Mouse (Mus musculus) right cerebral cortex, postnatal 36 days (tissue): ENCODE measurements around the gene Colgalt2.
"Not testable (repeated sequence)": the region's sequence is repeated elsewhere in the genome, so short reads cannot be mapped to it uniquely, and the experiment has no call there.

Source experiments
- DNase-seq, 2 experiments: peaks; one replicate each; pipeline ENCODE4 v3.0.0; 2022; ENCODE audit warnings: low spot score in 2 of 2, mixed read lengths in 1 of 2

Colgalt2 gene

GRCm38 (mm10) chr1:152416306-152416904, 16.8 kb downstream of the Colgalt2 start:
- no peak for DNase-seq

DNA sequence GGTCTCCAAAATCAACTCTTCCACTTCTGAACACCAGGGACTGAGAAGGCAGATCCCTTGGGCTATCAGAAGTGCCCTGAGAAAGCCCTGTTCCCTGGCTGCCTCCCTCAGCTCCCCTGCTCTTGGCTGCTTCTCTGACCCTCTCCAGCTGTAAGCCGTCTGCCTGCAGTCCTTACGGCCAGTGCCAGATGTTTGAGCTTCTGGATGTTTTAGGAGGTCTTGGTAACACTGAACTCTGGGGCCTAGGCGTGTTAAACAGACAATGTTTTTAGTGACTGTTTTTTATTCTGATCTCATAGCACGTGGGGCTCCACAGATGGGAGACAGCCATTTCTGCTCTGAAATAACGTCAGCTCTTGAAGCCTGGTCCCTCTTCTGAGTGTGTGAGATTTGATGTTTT, 18.0 kb downstream of the Colgalt2 start:
- no peak for DNase-seq

DNA sequence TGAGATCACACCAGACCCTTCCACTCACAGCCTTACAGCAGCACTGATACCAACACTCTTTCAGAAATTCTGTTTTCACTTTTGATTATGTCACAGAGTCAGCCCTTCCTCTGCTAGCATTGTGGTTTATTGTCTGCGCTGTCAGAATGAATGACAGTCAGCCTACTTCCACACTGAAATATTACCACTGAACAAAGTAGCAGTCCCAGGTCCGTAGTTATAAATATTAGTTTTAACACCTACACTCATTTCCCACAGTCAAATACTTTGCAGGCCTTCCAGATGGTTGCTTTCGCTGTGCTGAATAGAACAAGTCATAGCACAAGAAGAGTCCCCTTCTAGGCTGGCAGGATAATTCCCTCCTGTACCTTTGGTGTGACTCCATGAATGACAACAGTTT, 22.7 kb downstream of the Colgalt2 start:
- DNase-seq, result no peak

DNA sequence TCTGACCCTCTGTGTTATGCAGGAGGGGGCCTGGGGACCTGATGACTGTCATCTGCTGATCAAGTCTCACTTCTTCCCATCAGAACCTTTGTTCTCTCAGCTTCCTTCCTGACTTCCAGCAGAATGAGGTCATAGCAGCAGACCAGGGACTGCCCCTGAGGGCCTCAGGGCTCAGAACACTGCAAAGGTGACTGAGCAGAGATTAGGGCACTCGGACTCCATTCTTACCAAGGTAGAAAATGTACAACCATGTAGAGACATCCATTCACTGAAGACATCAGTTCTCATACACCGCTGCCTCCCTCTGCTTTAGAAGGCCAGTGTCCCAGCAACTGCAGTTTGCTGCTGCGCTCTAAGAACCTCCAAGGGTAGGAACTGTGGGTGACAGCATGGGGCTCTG, 23.4 kb downstream of the Colgalt2 start:
- DNase-seq, result no peak

DNA sequence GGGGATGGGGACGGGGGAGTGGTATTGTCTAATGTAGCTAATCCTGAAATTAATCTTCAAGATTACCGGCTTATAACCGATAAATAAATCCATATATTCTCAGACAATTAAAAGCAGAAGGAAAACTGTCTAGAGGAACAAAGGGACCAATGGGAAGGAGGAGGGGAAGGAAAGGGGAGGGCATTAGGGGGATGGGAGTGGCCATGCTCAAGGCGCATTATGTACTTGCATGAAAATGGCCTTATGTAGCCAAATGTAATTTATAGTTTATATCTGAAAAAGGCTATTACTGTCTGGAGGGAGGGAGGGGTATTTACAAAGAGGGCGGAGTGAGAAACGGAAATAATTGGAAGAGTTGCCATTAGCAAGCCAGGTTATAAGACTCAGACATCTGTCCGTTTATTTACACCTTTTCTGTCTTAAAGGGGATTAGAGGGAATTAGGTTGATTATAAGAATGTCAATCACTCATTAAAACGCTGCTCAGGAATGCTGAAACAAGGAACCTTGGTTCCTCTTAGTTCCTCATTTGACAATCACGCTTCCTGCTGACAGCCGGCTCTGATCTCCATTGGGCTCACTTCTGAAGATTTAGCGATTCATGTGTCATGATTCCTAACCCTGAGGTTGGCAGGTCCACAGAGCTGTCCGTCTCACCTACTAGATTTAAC, 28.4 kb downstream of the Colgalt2 start:
- DNase-seq, result no peak

- no peak for DNase-seq
Measured at GRCm38 (mm10) chr1:152429805-152430204, 30.2 kb downstream of the Colgalt2 start.

DNA sequence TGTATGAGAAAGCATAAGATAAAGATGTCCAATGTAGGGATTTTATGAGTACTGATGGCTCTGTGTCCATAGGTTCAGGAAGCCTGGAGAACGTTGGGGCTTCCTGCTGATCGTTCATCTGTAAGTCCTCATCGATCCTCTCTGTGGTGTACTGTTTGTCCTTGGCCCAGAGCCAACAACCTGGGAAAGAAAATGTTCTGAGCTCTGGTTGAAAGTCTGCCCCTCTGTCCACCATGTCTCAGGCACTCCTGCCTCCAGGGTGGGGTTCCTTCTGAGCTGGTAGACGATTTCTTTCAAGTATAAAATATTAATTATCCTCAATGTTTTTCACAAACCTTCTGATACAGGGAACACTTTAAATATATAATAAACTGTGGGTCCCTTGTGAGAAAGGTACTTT, 34.5 kb downstream of the Colgalt2 start:
- DNase-seq, result no peak

GRCm38 (mm10) chr1:152437518-152437917, 37.9 kb downstream of the Colgalt2 start:
- not testable (repeated sequence) for DNase-seq

- DNase-seq, result no peak
Measured at GRCm38 (mm10) chr1:152439408-152439807, 39.8 kb downstream of the Colgalt2 start.

- no peak for DNase-seq
Measured at GRCm38 (mm10) chr1:152439874-152440273, 40.2 kb downstream of the Colgalt2 start.

DNA sequence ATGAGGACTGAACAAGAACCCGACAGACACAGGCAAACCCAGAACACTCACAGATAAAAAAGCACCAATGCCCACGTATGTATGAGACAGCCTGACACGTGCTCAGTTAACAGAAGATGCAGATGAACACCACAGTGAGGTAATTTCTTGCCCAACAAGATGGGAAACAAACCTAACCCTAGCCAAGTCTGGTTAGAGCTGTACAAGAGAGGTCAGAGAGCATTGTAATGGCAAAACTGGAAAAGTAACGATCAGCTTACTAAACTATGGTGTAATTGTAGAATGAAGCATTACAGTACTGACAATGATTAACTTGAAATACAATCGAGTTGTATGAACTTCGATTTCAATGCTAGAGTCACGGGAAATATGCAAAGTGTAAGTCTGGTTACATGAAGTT, 45.0 kb downstream of the Colgalt2 start:
- no peak for DNase-seq

- DNase-seq, result no peak
Measured at GRCm38 (mm10) chr1:152445925-152446324, 46.3 kb downstream of the Colgalt2 start.

GRCm38 (mm10) chr1:152454536-152454935, 54.9 kb downstream of the Colgalt2 start:
- no peak for DNase-seq

DNA sequence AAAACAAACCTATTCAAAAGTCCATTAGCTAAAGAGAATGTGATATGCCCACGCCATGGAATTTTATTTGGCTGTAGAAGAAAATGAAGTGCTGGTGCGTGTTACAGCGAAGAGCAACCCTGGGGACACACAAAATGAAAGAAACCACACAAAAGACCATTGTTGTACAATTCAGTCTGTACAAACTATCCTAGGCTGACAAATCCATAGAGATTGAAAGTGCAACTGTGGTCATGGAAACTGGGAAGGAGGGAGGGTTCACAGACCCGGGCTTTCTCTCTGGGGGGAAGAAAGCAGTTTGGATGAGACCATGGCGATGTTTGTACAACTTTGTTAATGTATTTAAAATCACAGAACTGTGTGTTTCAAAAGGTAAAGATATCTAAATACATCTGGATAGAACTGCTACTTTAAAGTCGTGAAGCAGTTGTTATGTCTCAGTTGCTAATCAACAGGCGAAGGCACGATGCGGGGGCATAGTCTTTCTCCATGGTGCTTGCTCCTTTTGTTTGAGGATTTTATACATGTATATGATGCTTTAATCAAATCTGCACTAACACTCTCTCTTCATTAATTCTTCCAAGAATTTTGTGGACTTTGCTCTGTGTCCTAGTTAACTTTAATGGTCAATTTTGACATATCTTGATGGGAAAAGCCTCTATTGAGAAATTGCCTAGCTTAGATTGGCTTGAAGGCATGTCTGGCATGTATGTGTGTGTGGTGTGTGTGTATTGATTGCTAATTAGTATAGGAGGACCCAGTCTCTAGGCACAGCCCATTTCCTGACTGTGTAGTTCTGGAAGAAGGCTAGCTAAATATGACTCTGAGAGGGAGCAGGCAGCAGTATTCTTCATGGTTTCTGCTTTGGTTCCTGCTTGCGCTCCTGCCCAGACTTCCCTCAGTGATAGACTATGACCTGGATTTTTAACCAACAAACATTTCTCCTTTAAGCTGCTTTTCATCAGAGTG, 55.9 kb downstream of the Colgalt2 start:
- DNase-seq, result no peak

GRCm38 (mm10) chr1:152456266-152456665, 56.6 kb downstream of the Colgalt2 start:
- DNase-seq, result no peak

DNA sequence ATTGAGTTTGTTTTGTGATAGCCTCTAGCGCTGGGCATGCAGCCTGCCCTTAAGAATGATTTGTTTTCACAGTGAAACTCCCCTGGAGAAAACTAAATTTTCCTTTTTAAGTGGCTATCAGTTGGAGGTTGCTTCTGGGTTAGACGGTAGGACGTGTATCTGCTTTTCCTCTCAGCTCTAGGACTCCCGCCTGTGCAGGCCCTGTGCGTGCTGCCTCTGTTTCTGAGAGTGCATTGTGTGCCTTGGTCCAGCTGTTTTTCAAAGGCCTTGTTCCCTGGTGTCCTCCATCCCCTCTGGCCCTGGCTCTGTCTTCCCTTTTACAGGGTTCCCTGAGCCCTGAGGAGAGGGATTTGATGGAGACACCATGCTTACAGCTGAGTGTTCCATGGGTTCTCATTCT, 58.0 kb downstream of the Colgalt2 start:
- no peak for DNase-seq

- no peak for DNase-seq
Measured at GRCm38 (mm10) chr1:152458996-152459395, 59.4 kb downstream of the Colgalt2 start.

DNA sequence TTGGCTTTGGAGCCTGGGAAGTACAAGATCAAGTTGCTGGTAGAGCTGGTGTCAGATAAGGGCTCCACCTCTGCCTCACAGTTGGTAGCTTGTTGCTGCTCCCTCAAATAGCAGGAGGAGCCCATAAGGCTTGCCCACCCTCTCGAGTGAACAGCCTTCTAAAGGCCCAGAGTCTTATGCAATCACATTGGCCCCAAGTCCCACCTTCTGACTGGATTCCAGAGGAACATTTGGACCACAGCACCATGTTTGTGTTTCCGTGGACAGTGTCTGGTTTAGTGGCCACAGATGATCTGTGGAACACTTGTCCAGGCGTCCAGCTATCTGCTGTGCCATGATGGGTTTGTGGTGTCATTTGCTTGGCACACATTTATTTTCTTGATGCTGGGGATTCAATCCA, 61.3 kb downstream of the Colgalt2 start:
- DNase-seq, result no peak

DNA sequence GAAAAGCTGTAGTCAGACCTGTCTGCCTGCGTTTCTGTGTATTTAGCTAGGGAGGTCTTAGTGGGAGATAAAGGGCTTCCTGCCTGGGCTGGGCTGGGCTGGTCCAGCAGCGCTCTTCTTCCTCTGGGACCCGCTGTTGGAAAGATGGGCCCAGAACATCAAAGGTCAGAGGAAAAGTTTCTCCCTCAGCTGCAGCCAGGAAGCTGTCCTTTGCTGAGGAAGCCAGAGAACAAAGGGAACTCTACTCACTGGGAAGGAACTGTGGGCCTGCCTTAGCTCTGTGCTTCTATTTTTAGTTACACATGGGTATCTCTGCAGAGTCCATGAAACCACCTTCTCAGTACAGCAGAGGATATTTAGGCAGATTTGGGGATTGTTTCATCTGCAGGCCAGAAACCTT, 62.2 kb downstream of the Colgalt2 start:
- DNase-seq, result no peak

- DNase-seq, result no peak
Measured at GRCm38 (mm10) chr1:152462348-152462747, 62.7 kb downstream of the Colgalt2 start.

GRCm38 (mm10) chr1:152466280-152466679, 66.7 kb downstream of the Colgalt2 start:
- DNase-seq, result no peak

DNA sequence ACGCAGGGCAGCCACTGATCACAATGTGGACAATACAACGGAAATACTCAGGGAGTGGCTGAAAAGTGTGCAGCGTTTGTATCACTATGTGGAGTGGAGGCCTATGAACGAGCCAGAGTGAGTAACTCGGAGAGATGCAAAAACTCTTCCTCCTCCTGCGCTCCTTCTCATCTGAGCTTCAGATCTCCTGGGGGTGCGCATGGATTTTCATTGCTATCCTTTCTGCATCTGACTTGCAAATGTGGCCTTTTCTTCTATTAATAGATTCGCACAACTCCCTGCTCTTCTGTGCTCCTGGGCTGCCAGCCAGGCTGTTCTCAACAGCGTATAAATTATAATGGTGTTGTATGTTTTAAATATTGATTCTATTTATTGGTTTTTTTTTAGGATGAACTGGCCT, 68.8 kb downstream of the Colgalt2 start:
- peak; percentile 7 to 27 for DNase-seq

DNA sequence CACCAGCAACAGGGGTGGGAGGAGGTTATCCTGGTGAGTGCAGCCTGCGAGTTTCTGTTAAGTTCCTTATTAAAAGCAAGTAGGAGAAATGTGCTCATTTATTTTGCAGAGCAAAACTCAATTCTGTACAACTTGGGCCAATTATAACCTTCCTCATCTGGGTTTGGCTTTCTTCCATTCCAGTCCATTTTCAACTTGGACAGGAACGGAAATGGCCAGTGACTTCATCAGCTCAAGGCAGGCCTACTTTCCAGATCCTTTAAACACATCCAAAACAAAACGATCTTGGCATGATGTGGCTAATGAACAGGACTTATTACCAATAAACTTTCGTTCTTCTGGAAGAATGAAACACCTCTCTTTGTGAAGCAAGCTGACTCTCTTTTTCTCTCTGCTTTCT, 76.5 kb downstream of the Colgalt2 start:
- no peak for DNase-seq
